Mouse (Mus musculus): ENCODE results near the gene Gm33543.

Gene Gm33543

GRCm38 (mm10) chr10:95836530-95837264 is 6.0 kb downstream of the Gm33543 start:
- no peak for DNase-seq (ENCODE audit: low read depth)

GRCm38 (mm10) chr10:95830891-95831290 is 11.8 kb downstream of the Gm33543 start:
- no peak for DNase-seq (ENCODE audit: low read depth)

- DNase-seq (ENCODE audit: low read depth): no peak
These were observed 13.3 kb downstream of the Gm33543 start for GRCm38 (mm10) chr10:95829471-95829870.

GRCm38 (mm10) chr10:95828374-95828773 is 14.4 kb downstream of the Gm33543 start:
- DNase-seq (ENCODE audit: low read depth): no peak

- no peak for DNase-seq (ENCODE audit: low read depth)
These were observed 17.1 kb downstream of the Gm33543 start for GRCm38 (mm10) chr10:95825651-95826050.

GRCm38 (mm10) chr10:95818506-95818905 is 24.2 kb downstream of the Gm33543 start:
- no peak for DNase-seq (ENCODE audit: low read depth)

- DNase-seq (ENCODE audit: low read depth): no peak
These were observed 25.1 kb downstream of the Gm33543 start for GRCm38 (mm10) chr10:95817419-95818161.

- DNase-seq (ENCODE audit: low read depth): no peak
These were observed 28.4 kb downstream of the Gm33543 start for GRCm38 (mm10) chr10:95814351-95814750.

GRCm38 (mm10) chr10:95811869-95812268 is 30.9 kb downstream of the Gm33543 start:
- DNase-seq (ENCODE audit: low read depth): no peak

GRCm38 (mm10) chr10:95801443-95801811 is 41.3 kb downstream of the Gm33543 start:
- DNase-seq (ENCODE audit: low read depth): no peak

GRCm38 (mm10) chr10:95800693-95801442 is 41.9 kb downstream of the Gm33543 start:
- DNase-seq (ENCODE audit: low read depth): no peak

- no peak for DNase-seq (ENCODE audit: low read depth)
These were observed 44.9 kb downstream of the Gm33543 start for GRCm38 (mm10) chr10:95797645-95798395.

GRCm38 (mm10) chr10:95795500-95795899 is 47.2 kb downstream of the Gm33543 start:
- no peak for DNase-seq (ENCODE audit: low read depth)

GRCm38 (mm10) chr10:95794706-95795105 is 48.0 kb downstream of the Gm33543 start:
- no peak for DNase-seq (ENCODE audit: low read depth)

GRCm38 (mm10) chr10:95791427-95791804 is 51.3 kb downstream of the Gm33543 start:
- no peak for DNase-seq (ENCODE audit: low read depth)

- no peak for DNase-seq (ENCODE audit: low read depth)
These were observed 51.8 kb downstream of the Gm33543 start for GRCm38 (mm10) chr10:95790771-95791426.

- no peak for DNase-seq (ENCODE audit: low read depth)
These were observed 55.6 kb downstream of the Gm33543 start for GRCm38 (mm10) chr10:95787176-95787575.

GRCm38 (mm10) chr10:95784837-95785236 is 57.9 kb downstream of the Gm33543 start:
- no peak for DNase-seq (ENCODE audit: low read depth)

- peak; percentile 26 for DNase-seq (ENCODE audit: low read depth)
These were observed 61.7 kb downstream of the Gm33543 start for GRCm38 (mm10) chr10:95780881-95781600.

- peak; percentile 56 for DNase-seq (ENCODE audit: low read depth)
These were observed 62.8 kb downstream of the Gm33543 start for GRCm38 (mm10) chr10:95779801-95780385.

Measured in naive thymus-derived CD4-positive, alpha-beta T cell, adult 2 months (primary cell).